Mouse (Mus musculus) embryonic fibroblast, embryonic 13.5 days (primary cell): ENCODE measurements around the gene Adam1b. TPM values are rescaled to one million over a fixed set of nuclear protein-coding genes. Genes with fewer than 3 reads are reported as not detected.
A peak's percentile ranks its signal among the peaks of the same experiment; 100 is the strongest.

ENCODE experiments used
- H3K27ac ChIP-seq: 2 replicates; pipeline ENCODE4 v1.5.1; 2012; ENCODE audit warnings: low read length, control low read depth, inconsistent platforms; ENCODE audit not compliant: insufficient read depth
- H3K4me1 ChIP-seq: 2 replicates; pipeline ENCODE4 v1.6.1; 2011; ENCODE audit warnings: low read length; ENCODE audit not compliant: control insufficient read depth, insufficient read depth
- H3K4me3 ChIP-seq: 2 replicates; pipeline ENCODE4 v1.5.1; 2011; ENCODE audit warnings: mild to moderate bottlenecking, control low read depth, low read length; ENCODE audit not compliant: insufficient read depth
- CTCF ChIP-seq: IDR thresholded peaks from 2 replicates; pipeline ENCODE4 v1.5.1; 2011; ENCODE audit warnings: mild to moderate bottlenecking, control low read depth, low read length, moderate library complexity, borderline replicate concordance; ENCODE audit not compliant: insufficient read depth
- POLR2A ChIP-seq: IDR thresholded peaks from 2 replicates; pipeline ENCODE4 v1.6.1; 2011; ENCODE audit warnings: low read depth, mild to moderate bottlenecking, control low read depth, low read length, moderate library complexity
- polyA plus RNA-seq: library from polyadenylated mRNA; stranded (reverse); fragments of >200 nt; gene quantifications from 2 replicates; pipeline ENCODE4 v1.2.4, GENCODE M21; 2011; ENCODE audit warnings: low read depth; ENCODE audit not compliant: missing spikeins, insufficient read length

Gene Adam1b
- polyA plus RNA-seq, result not detected in 2 replicates

- no peak within 1 kb of the TSS for H3K27ac ChIP-seq
- H3K4me3 ChIP-seq, result no peak within 1 kb of the TSS
- no peaks in the 10 kb centered on the region for H3K4me1 ChIP-seq
- TF ChIP-seq POLR2A (no peak), CTCF (no peak)
Measured at GRCm38 (mm10) chr5:121503231-121503630, at the start of gene Adam1b. Gene Adam1b, minus strand, starts transcription at chr5:121503435.

DNA sequence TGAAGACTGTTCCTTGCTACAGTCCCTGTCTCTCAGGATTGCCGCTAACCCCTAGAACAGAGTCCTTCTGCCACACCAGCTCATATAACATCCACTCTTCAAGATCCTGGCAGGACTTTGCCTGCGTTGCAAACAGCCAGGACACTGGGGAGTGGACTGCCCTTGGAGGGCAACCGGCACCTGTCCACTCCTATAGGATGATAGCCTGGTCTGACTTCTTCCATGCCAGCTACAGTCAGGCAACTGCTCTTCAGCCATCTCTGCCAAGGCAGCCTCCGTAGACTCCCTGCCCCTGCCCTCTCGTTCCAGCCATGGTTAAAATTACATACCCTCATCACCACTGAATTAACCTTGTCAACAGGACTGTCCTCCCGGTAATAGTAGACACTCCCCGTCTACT lies 46.0 kb upstream of the Adam1b start:
- no peaks in the 10 kb centered on the region; the same call in 1 of the 2 replicates for H3K4me1 ChIP-seq
- H3K4me3 ChIP-seq, result no peak overlapping the region
- TF ChIP-seq POLR2A (no peak), CTCF (no peak)
- no peak overlapping the region for H3K27ac ChIP-seq

GRCm38 (mm10) chr5:121547084-121547483 lies 43.8 kb upstream of the Adam1b start:
- Histone ChIP-seq H3K4me3 (no peak overlapping the region), H3K4me1 (no peaks in the 10 kb centered on the region; the same call in none of the 2 replicates), H3K27ac (no peak overlapping the region)
- no peak for TF ChIP-seq CTCF
- no peak for TF ChIP-seq POLR2A

GRCm38 (mm10) chr5:121546530-121546895 lies 43.3 kb upstream of the Adam1b start:
- no peak overlapping the region for H3K27ac ChIP-seq
- H3K4me3 ChIP-seq, result peak overlapping the region; percentile 81
- TF ChIP-seq CTCF (peak; percentile 55; the same call in 1 of the 2 replicates), POLR2A (no peak)
- H3K4me1 ChIP-seq, result no peaks in the 10 kb centered on the region; the same call in none of the 2 replicates

DNA sequence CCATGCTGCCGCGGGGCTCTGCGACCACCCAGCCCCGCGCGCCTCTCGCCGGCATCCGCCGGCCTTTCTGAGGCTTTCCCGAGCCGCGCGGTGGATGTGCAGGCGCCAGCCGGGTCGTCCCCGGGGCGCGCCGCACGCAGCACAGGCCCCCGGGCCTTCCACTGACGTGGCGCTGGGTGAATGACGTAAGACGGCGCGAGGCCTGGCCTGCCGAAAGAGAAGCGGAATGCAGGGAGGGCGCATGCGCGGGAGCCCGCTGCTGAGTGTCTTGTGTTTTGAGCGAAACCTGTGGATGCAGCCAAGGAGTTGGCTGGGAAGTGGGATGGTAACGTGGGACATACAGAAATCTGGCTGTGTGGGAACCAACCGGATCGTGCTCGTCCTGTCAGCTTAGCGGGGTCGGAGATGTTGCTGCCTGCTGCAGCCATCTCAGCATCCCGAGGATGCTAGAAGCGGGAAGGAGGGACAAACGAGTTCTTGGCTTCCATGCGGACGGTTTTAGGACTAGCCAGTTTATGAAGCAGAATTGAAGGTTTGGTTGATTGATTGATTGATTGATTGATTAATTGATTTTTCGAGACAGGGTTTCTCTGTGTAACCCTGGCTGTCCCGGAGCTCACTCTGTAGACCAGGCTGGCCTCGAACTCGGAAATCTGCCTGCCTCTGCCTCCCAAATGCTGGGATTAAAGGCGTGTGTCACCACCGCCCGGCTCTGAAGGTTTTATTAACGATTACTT lies 42.7 kb upstream of the Adam1b start, which contains the start of gene Mapkapk5:
TSS of gene Mapkapk5 (minus strand) at position 113 of the 737 bp plus-strand sequence.
- peak within 1 kb of the TSS; percentile 81 for H3K4me3 ChIP-seq
- peak within 1 kb of the TSS; percentile 52; the same call in 1 of the 2 replicates for H3K27ac ChIP-seq
- no peak for TF ChIP-seq CTCF
- TF ChIP-seq POLR2A, result peak; percentile 97
- H3K4me1 ChIP-seq, result no peaks in the 10 kb centered on the region; the same call in none of the 2 replicates

DNA sequence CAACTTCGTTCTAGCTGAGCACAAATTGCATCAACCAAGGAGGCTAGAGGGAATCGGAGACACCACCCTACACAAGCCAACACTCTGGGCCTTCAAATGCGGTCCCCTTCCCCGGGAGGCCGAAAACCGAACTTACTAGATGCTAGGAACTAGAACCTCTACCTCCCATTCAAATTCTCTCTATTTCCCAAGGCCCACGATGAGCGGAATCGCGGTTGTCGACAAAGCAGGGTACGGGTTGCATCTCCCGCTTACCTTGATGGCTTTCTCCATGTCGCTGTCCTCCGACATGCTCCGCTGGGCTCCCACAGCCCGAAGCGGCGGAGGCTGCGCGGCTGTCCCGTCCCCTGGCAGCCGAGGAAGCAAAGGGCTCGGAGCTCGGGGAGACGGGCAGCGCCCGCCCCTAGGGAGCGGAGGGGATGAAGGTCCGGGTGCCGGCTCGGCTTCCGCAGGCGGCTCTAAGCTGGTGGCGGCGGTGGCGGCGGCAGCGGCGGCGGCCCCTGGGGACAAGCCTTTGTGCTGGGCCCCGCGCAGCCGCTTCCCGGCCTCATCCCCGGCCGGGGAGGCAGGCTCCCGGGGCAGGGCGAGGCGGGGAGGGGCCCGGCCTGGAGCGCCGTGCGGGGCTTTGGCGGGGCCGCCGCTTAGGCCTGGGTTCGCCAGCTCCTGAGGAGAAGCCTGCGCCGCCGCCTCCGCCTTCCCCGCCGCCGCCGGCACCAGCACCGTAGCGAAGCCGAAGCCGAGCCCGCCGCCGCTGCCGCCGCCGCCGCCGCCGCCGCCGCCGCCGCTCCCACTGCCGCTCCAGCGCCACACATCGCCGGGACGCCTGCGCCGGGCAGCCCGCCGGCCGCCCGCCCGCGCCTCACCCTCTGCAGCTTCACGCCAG lies 41.9 kb upstream of the Adam1b start, which contains the start of the genes Adam1a and Gm42878:
TSS of gene Adam1a (minus strand) at position 573 of the 883 bp plus-strand sequence.
TSS of gene Gm42878 (minus strand) at position 573 of the 883 bp plus-strand sequence.
- TF ChIP-seq POLR2A (no peak), CTCF (no peak)
- no peaks in the 10 kb centered on the region; the same call in none of the 2 replicates for H3K4me1 ChIP-seq
- H3K27ac ChIP-seq, result peak within 1 kb of the TSS; percentile 52; the same call in 1 of the 2 replicates
- peak within 1 kb of the TSS; percentile 81 for H3K4me3 ChIP-seq

GRCm38 (mm10) chr5:121543370-121543769 lies 40.1 kb upstream of the Adam1b start:
- H3K4me3 ChIP-seq, result no peak overlapping the region
- no peak overlapping the region for H3K27ac ChIP-seq
- TF ChIP-seq POLR2A, result no peak
- no peak for TF ChIP-seq CTCF
- no peaks in the 10 kb centered on the region; the same call in none of the 2 replicates for H3K4me1 ChIP-seq

- peaks cover 4% of the 10 kb centered on the region for H3K4me1 ChIP-seq
- H3K27ac ChIP-seq, result no peak overlapping the region
- TF ChIP-seq CTCF (no peak), POLR2A (no peak)
- no peak overlapping the region for H3K4me3 ChIP-seq
Measured at GRCm38 (mm10) chr5:121541235-121541634, 38.0 kb upstream of the Adam1b start.

- no peak overlapping the region for H3K4me3 ChIP-seq
- H3K4me1 ChIP-seq, result peaks cover 4% of the 10 kb centered on the region
- no peak for TF ChIP-seq CTCF
- no peak for TF ChIP-seq POLR2A
- H3K27ac ChIP-seq, result no peak overlapping the region
Measured at GRCm38 (mm10) chr5:121540066-121540465, 36.8 kb upstream of the Adam1b start.

- TF ChIP-seq CTCF, result no peak
- TF ChIP-seq POLR2A, result no peak
- Histone ChIP-seq H3K27ac (peak overlapping the region; percentile 23), H3K4me3 (no peak overlapping the region), H3K4me1 (peaks cover 4% of the 10 kb centered on the region)
Measured at GRCm38 (mm10) chr5:121537588-121537987, 34.4 kb upstream of the Adam1b start.
